Mouse (Mus musculus): ENCODE data around the gene Hs6st2. TPM values are rescaled to one million over a fixed set of nuclear protein-coding genes. Genes with fewer than 3 reads are reported as not detected.
A peak's percentile ranks its signal among the peaks of the same experiment; 100 is the strongest.

Hs6st2 gene
- total RNA-seq, 2 experiments from 2014 or later, result 37.2 to 39.9 TPM

GRCm38 (mm10) chrX:51606231-51606863, 75.3 kb downstream of the Hs6st2 start:
- DNase-seq (ENCODE audit: low spot score in 2 of 2), result peak; percentile 10
- intact Hi-C loops (cut with DNase I), result no loop called here

- intact Hi-C loops (cut with DNase I), result no loop called here
- peak; percentile 14 to 18 for DNase-seq (ENCODE audit: low spot score in 2 of 2)
These were observed 88.9 kb downstream of the Hs6st2 start for GRCm38 (mm10) chrX:51592751-51593150.

GRCm38 (mm10) chrX:51590448-51591010, 91.1 kb downstream of the Hs6st2 start:
- intact Hi-C loops (cut with DNase I), result no loop called here
- DNase-seq (ENCODE audit: low spot score in 2 of 2), result no peak

- intact Hi-C loops (cut with DNase I), result no loop called here
- no peak for DNase-seq (ENCODE audit: low spot score in 2 of 2)
These were observed 96.2 kb downstream of the Hs6st2 start for GRCm38 (mm10) chrX:51585444-51585843.

GRCm38 (mm10) chrX:51581704-51582103, 100.0 kb downstream of the Hs6st2 start:
- intact Hi-C loops (cut with DNase I), result no loop called here
- no peak for DNase-seq (ENCODE audit: low spot score in 2 of 2)

- intact Hi-C loops (cut with DNase I), result no loop called here
- DNase-seq (ENCODE audit: low spot score in 2 of 2), result no peak
These were observed 119.8 kb downstream of the Hs6st2 start for GRCm38 (mm10) chrX:51561880-51562279.

- DNase-seq (ENCODE audit: low spot score in 2 of 2), result no peak
These were observed 142.0 kb downstream of the Hs6st2 start for GRCm38 (mm10) chrX:51539626-51540025.

GRCm38 (mm10) chrX:51537082-51537481, 144.6 kb downstream of the Hs6st2 start:
- intact Hi-C loops (cut with DNase I), result no loop called here
- DNase-seq (ENCODE audit: low spot score in 2 of 2), result peak in 1 of 2 experiments; percentile 3

More at GRCm38 (mm10) chrX:51539626-51540025, 142.0 kb downstream of the Hs6st2 start:
- intact Hi-C loops (cut with DNase I), result no loop called here

GRCm38 (mm10) chrX:51535226-51535625, 146.4 kb downstream of the Hs6st2 start:
- intact Hi-C loops (cut with DNase I), result no loop called here
- DNase-seq (ENCODE audit: low spot score in 2 of 2), result peak; percentile 6 to 8

GRCm38 (mm10) chrX:51531136-51531535, 150.5 kb downstream of the Hs6st2 start:
- peak in 1 of 2 experiments; percentile 5 for DNase-seq (ENCODE audit: low spot score in 2 of 2)
- intact Hi-C loops (cut with DNase I), result no loop called here

- DNase-seq (ENCODE audit: low spot score in 2 of 2), result no peak
- intact Hi-C loops (cut with DNase I), result no loop called here
These were observed 153.1 kb downstream of the Hs6st2 start for GRCm38 (mm10) chrX:51528601-51529000.

- no peak for DNase-seq (ENCODE audit: low spot score in 2 of 2)
- intact Hi-C loops (cut with DNase I), result no loop called here
These were observed 166.8 kb downstream of the Hs6st2 start for GRCm38 (mm10) chrX:51514831-51515230.

- DNase-seq (ENCODE audit: low spot score in 2 of 2), result no peak
These were observed 175.1 kb downstream of the Hs6st2 start for GRCm38 (mm10) chrX:51506526-51506925.

GRCm38 (mm10) chrX:51505691-51506090, 176.0 kb downstream of the Hs6st2 start:
- intact Hi-C loops (cut with DNase I), result loop anchor here (10.0 kb wide), 1 partner anchor 179 kb away; the partner anchor contains the start of gene Hs6st2
- no peak for DNase-seq (ENCODE audit: low spot score in 2 of 2)

More at GRCm38 (mm10) chrX:51506526-51506925, 175.1 kb downstream of the Hs6st2 start:
- intact Hi-C loops (cut with DNase I), result loop anchor here (10.0 kb wide), 1 partner anchor 178 kb away; the partner anchor contains the start of gene Hs6st2

GRCm38 (mm10) chrX:51503781-51504471, 177.7 kb downstream of the Hs6st2 start:
- intact Hi-C loops (cut with DNase I), result loop anchor here (10.0 kb wide), 1 partner anchor 181 kb away; the partner anchor contains the start of gene Hs6st2
- no peak for DNase-seq (ENCODE audit: low spot score in 2 of 2)

GRCm38 (mm10) chrX:51497831-51498230, 183.8 kb downstream of the Hs6st2 start:
- no peak for DNase-seq (ENCODE audit: low spot score in 2 of 2)
- intact Hi-C loops (cut with DNase I), result no loop called here

- intact Hi-C loops (cut with DNase I), result no loop called here
- DNase-seq (ENCODE audit: low spot score in 2 of 2), result no peak
These were observed 193.3 kb downstream of the Hs6st2 start for GRCm38 (mm10) chrX:51488374-51488773.

- DNase-seq (ENCODE audit: low spot score in 2 of 2), result no peak
- intact Hi-C loops (cut with DNase I), result no loop called here
These were observed 212.2 kb downstream of the Hs6st2 start for GRCm38 (mm10) chrX:51469411-51469810.

- intact Hi-C loops (cut with DNase I), result no loop called here
- DNase-seq (ENCODE audit: low spot score in 2 of 2), result no peak
These were observed 220.2 kb downstream of the Hs6st2 start for GRCm38 (mm10) chrX:51461413-51461812.

- intact Hi-C loops (cut with DNase I), result no loop called here
- DNase-seq (ENCODE audit: low spot score in 2 of 2), result no peak
These were observed 238.3 kb downstream of the Hs6st2 start for GRCm38 (mm10) chrX:51443366-51443765.

- no peak for DNase-seq (ENCODE audit: low spot score in 2 of 2)
- intact Hi-C loops (cut with DNase I), result no loop called here
These were observed 249.9 kb downstream of the Hs6st2 start for GRCm38 (mm10) chrX:51431706-51432105.

Measured in left cerebral cortex, postnatal 36 days (tissue).